Mouse (Mus musculus): ENCODE data around the gene Cdkal1. TPM values are rescaled to one million over a fixed set of nuclear protein-coding genes. Genes with fewer than 3 reads are reported as not detected.

Cdkal1 gene
- polyA plus RNA-seq, 1 experiment = 10.3 TPM

- TF ChIP-seq CTCF (IDR thresholded peaks at IDR 0.05; ENCODE audit: borderline replicate concordance, insufficient read depth, low read depth, low read length) (no peak), POLR2A (IDR thresholded peaks at IDR 0.05; ENCODE audit: borderline replicate concordance, insufficient read depth, low read length) (no peak)
- no peaks in the 10 kb centered on the region for H3K27me3 ChIP-seq (ENCODE audit: control insufficient read depth, insufficient read depth, low read length)
- H3K4me1 ChIP-seq (ENCODE audit: control insufficient read depth, insufficient read depth, low read length) = peaks cover 4% of the 10 kb centered on the region
- no peak overlapping the region for H3K27ac ChIP-seq (ENCODE audit: insufficient read depth, low read length)
- 69% methylated on average over 6 of the region's 6 CpGs for WGBS
- H3K4me3 ChIP-seq (replicated peaks; ENCODE audit: insufficient read depth, low read depth, low read length) = no peak overlapping the region
- DNase-seq = no peak
Measured at GRCm38 (mm10) chr13:29368806-29369205, 486.7 kb downstream of the Cdkal1 start.

GRCm38 (mm10) chr13:29364901-29365625, 490.4 kb downstream of the Cdkal1 start:
- 78% methylated on average over 13 of the region's 13 CpGs for WGBS
- no peak for DNase-seq
- no peak for TF ChIP-seq CTCF (IDR thresholded peaks at IDR 0.05; ENCODE audit: borderline replicate concordance, insufficient read depth, low read depth, low read length)
- no peak for TF ChIP-seq POLR2A (IDR thresholded peaks at IDR 0.05; ENCODE audit: borderline replicate concordance, insufficient read depth, low read length)
- no peaks in the 10 kb centered on the region; the same call in 1 of the 2 replicates for H3K27me3 ChIP-seq (ENCODE audit: control insufficient read depth, insufficient read depth, low read length)
- no peak overlapping the region for H3K27ac ChIP-seq (ENCODE audit: insufficient read depth, low read length)
- H3K4me1 ChIP-seq (ENCODE audit: control insufficient read depth, insufficient read depth, low read length) = no peaks in the 10 kb centered on the region
- H3K4me3 ChIP-seq (replicated peaks; ENCODE audit: insufficient read depth, low read depth, low read length) = no peak overlapping the region

- Histone ChIP-seq H3K4me3 (replicated peaks; ENCODE audit: insufficient read depth, low read depth, low read length) (no peak overlapping the region), H3K27me3 (ENCODE audit: control insufficient read depth, insufficient read depth, low read length) (no peaks in the 10 kb centered on the region; the same call in 1 of the 2 replicates), H3K4me1 (ENCODE audit: control insufficient read depth, insufficient read depth, low read length) (no peaks in the 10 kb centered on the region), H3K27ac (ENCODE audit: insufficient read depth, low read length) (no peak overlapping the region)
- TF ChIP-seq POLR2A (IDR thresholded peaks at IDR 0.05; ENCODE audit: borderline replicate concordance, insufficient read depth, low read length) = no peak
- TF ChIP-seq CTCF (IDR thresholded peaks at IDR 0.05; ENCODE audit: borderline replicate concordance, insufficient read depth, low read depth, low read length) = no peak
- 61% methylated on average over 6 of the region's 6 CpGs for WGBS
- no peak for DNase-seq
Measured at GRCm38 (mm10) chr13:29364009-29364408, 491.5 kb downstream of the Cdkal1 start.

GRCm38 (mm10) chr13:29361842-29362241, 493.6 kb downstream of the Cdkal1 start:
- 80% methylated on average over 4 of the region's 4 CpGs for WGBS
- H3K4me1 ChIP-seq (ENCODE audit: control insufficient read depth, insufficient read depth, low read length) = peaks cover 4% of the 10 kb centered on the region; the same call in 1 of the 2 replicates
- no peaks in the 10 kb centered on the region; the same call in 1 of the 2 replicates for H3K27me3 ChIP-seq (ENCODE audit: control insufficient read depth, insufficient read depth, low read length)
- no peak overlapping the region for H3K4me3 ChIP-seq (replicated peaks; ENCODE audit: insufficient read depth, low read depth, low read length)
- H3K27ac ChIP-seq (ENCODE audit: insufficient read depth, low read length) = no peak overlapping the region
- no peak for DNase-seq
- TF ChIP-seq CTCF (IDR thresholded peaks at IDR 0.05; ENCODE audit: borderline replicate concordance, insufficient read depth, low read depth, low read length) (no peak), POLR2A (IDR thresholded peaks at IDR 0.05; ENCODE audit: borderline replicate concordance, insufficient read depth, low read length) (no peak)

- WGBS = 87% methylated on average over 10 of the region's 10 CpGs
- no peaks in the 10 kb centered on the region; the same call in 1 of the 2 replicates for H3K27me3 ChIP-seq (ENCODE audit: control insufficient read depth, insufficient read depth, low read length)
Measured at GRCm38 (mm10) chr13:29360899-29361298, 494.6 kb downstream of the Cdkal1 start.

GRCm38 (mm10) chr13:29359341-29359740, 496.1 kb downstream of the Cdkal1 start:
- Histone ChIP-seq H3K27me3 (ENCODE audit: control insufficient read depth, insufficient read depth, low read length) (no peaks in the 10 kb centered on the region; the same call in 1 of the 2 replicates), H3K27ac (ENCODE audit: insufficient read depth, low read length) (no peak overlapping the region), H3K4me1 (ENCODE audit: control insufficient read depth, insufficient read depth, low read length) (peaks cover 16% of the 10 kb centered on the region), H3K4me3 (replicated peaks; ENCODE audit: insufficient read depth, low read depth, low read length) (no peak overlapping the region)
- no peak for TF ChIP-seq POLR2A (IDR thresholded peaks at IDR 0.05; ENCODE audit: borderline replicate concordance, insufficient read depth, low read length)
- TF ChIP-seq CTCF (IDR thresholded peaks at IDR 0.05; ENCODE audit: borderline replicate concordance, insufficient read depth, low read depth, low read length) = no peak
- DNase-seq = no peak
- WGBS = 91% methylated on average over 1 of the region's 1 CpGs

More at GRCm38 (mm10) chr13:29360899-29361298, 494.6 kb downstream of the Cdkal1 start:
- no peak for DNase-seq
- Histone ChIP-seq H3K4me3 (replicated peaks; ENCODE audit: insufficient read depth, low read depth, low read length) (no peak overlapping the region), H3K27ac (ENCODE audit: insufficient read depth, low read length) (no peak overlapping the region), H3K4me1 (ENCODE audit: control insufficient read depth, insufficient read depth, low read length) (peaks cover 14% of the 10 kb centered on the region)
- TF ChIP-seq CTCF (IDR thresholded peaks at IDR 0.05; ENCODE audit: borderline replicate concordance, insufficient read depth, low read depth, low read length) = no peak
- no peak for TF ChIP-seq POLR2A (IDR thresholded peaks at IDR 0.05; ENCODE audit: borderline replicate concordance, insufficient read depth, low read length)

- Histone ChIP-seq H3K27me3 (ENCODE audit: control insufficient read depth, insufficient read depth, low read length) (no peaks in the 10 kb centered on the region; the same call in 1 of the 2 replicates), H3K4me3 (replicated peaks; ENCODE audit: insufficient read depth, low read depth, low read length) (no peak overlapping the region), H3K4me1 (ENCODE audit: control insufficient read depth, insufficient read depth, low read length) (peaks cover 16% of the 10 kb centered on the region), H3K27ac (ENCODE audit: insufficient read depth, low read length) (no peak overlapping the region)
- TF ChIP-seq CTCF (IDR thresholded peaks at IDR 0.05; ENCODE audit: borderline replicate concordance, insufficient read depth, low read depth, low read length) (no peak), POLR2A (IDR thresholded peaks at IDR 0.05; ENCODE audit: borderline replicate concordance, insufficient read depth, low read length) (no peak)
- WGBS = 90% methylated on average over 5 of the region's 5 CpGs
- DNase-seq = no peak
Measured at GRCm38 (mm10) chr13:29357483-29357882, 498.0 kb downstream of the Cdkal1 start.

- peaks cover 16% of the 10 kb centered on the region for H3K4me1 ChIP-seq (ENCODE audit: control insufficient read depth, insufficient read depth, low read length)
- no peaks in the 10 kb centered on the region; the same call in 1 of the 2 replicates for H3K27me3 ChIP-seq (ENCODE audit: control insufficient read depth, insufficient read depth, low read length)
- no peak overlapping the region for H3K27ac ChIP-seq (ENCODE audit: insufficient read depth, low read length)
- 11% methylated on average over 10 of the region's 10 CpGs for WGBS
- DNase-seq = peak; percentile 32 to 45
- no peak for TF ChIP-seq CTCF (IDR thresholded peaks at IDR 0.05; ENCODE audit: borderline replicate concordance, insufficient read depth, low read depth, low read length)
- no peak for TF ChIP-seq POLR2A (IDR thresholded peaks at IDR 0.05; ENCODE audit: borderline replicate concordance, insufficient read depth, low read length)
- H3K4me3 ChIP-seq (replicated peaks; ENCODE audit: insufficient read depth, low read depth, low read length) = no peak overlapping the region
Measured at GRCm38 (mm10) chr13:29356158-29356485, 499.4 kb downstream of the Cdkal1 start.
